Mouse (Mus musculus) small intestine, adult 2 months (tissue): ENCODE results near the gene Ret. TPM values are rescaled to one million over a fixed set of nuclear protein-coding genes. Genes with fewer than 3 reads are reported as not detected.
A peak's percentile ranks its signal among the peaks of the same experiment; 100 is the strongest.

ENCODE experiments used
- H3K27ac ChIP-seq: fragments of 200-500 bp; 2 replicates; pipeline ENCODE4 v1.5.1; 2012; ENCODE audit warnings: low read depth, low read length, control low read depth, inconsistent platforms; ENCODE audit not compliant: insufficient read depth
- H3K27me3 ChIP-seq: fragments of 200-500 bp; 2 replicates; pipeline ENCODE4 v1.6.1; 2012; ENCODE audit warnings: mild to moderate bottlenecking, moderate library complexity, low read length, inconsistent platforms; ENCODE audit not compliant: control insufficient read depth, insufficient read depth
- H3K36me3 ChIP-seq: fragments of 200-500 bp; 2 replicates; pipeline ENCODE4 v1.6.1; 2012; ENCODE audit warnings: mild to moderate bottlenecking, low read length, control low read depth, inconsistent platforms; ENCODE audit not compliant: control insufficient read depth, insufficient read depth
- H3K4me1 ChIP-seq: fragments of 200-500 bp; 2 replicates; pipeline ENCODE4 v1.6.1; 2012; ENCODE audit warnings: low read length, inconsistent platforms, mixed read lengths; ENCODE audit not compliant: control insufficient read depth, insufficient read depth, insufficient read length
- H3K4me3 ChIP-seq: fragments of 200-500 bp; 2 replicates; pipeline ENCODE4 v1.5.1; 2012; ENCODE audit warnings: low read depth, mild to moderate bottlenecking, control low read depth, inconsistent platforms, low read length, moderate library complexity
- CTCF ChIP-seq: fragments of 200-500 bp; IDR thresholded peaks from 2 replicates; pipeline ENCODE4 v1.5.1; 2012; ENCODE audit warnings: low read depth, mild to moderate bottlenecking, control low read depth, inconsistent platforms, low read length, moderate library complexity, mixed read lengths; ENCODE audit not compliant: insufficient replicate concordance, insufficient read length; ENCODE audit errors: extremely low read depth
- POLR2A ChIP-seq: fragments of 200-500 bp; IDR thresholded peaks from 2 replicates; pipeline ENCODE4 v1.6.1; 2012; ENCODE audit warnings: low read depth, mild to moderate bottlenecking, control low read depth, inconsistent platforms, low read length, moderate library complexity
- WGBS: fragments of 180-500 bp; shearing (Covaris S2); methylation state at CpG from one replicate; pipeline ENCODE4 v1.1.7; 2018; 5-methylcytosine and 5-hydroxymethylcytosine counted together
- polyA plus RNA-seq: library from polyadenylated mRNA; depleted of rRNA; stranded (reverse); fragments of >200 nt; gene quantifications from 2 replicates; pipeline ENCODE4 v1.2.3, GENCODE M21; 2012

The Ret gene
- polyA plus RNA-seq, 1 experiment = 4.5 TPM

DNA sequence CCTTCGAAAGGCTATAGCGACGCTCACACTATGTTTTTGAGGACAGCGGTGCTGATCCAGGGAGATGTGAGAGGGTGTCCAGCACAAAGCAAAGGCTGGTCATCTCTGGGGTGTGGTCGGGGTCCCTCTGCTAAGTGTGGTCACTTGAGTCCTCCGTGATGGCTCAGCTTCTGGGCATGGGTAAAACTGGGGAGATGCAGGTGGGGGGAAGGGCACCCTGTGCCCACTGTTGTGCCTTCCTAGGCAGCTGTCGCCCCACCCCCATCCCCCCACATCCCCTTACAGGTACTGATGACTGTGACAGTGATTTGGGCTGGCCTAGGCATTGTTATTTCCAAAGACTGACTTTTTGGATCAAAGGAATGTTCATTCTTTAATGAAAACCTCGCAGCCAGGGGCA, 10.8 kb upstream of the Ret start:
- Histone ChIP-seq H3K4me1 (no peaks in the 10 kb centered on the region), H3K27me3 (no peaks in the 10 kb centered on the region), H3K4me3 (no peak overlapping the region), H3K27ac (no peak overlapping the region), H3K36me3 (no peaks in the 10 kb centered on the region)
- WGBS = 85% methylated on average over 8 of the region's 8 CpGs
- TF ChIP-seq CTCF (no peak), POLR2A (no peak)

DNA sequence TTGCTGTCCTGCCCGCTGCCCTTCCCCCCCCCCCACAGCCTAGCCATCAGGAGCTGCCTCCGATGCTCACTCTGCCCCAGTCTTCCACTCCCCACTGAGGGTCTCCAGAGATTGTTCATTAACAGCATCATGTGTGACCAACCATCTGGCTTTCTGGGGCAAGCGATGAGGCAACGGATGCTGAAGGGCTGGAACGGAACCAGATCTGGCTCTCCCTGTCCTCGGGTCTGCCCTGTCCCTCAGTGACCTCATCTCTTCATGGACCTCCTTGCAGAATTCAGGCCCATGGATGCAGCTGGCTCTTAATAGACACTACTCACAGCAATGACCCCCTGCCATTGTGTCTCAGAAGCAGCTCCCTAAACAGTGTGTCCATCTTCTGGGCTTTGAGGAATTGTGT, 8.9 kb upstream of the Ret start:
- no peak overlapping the region for H3K27ac ChIP-seq
- H3K4me1 ChIP-seq = no peaks in the 10 kb centered on the region

DNA sequence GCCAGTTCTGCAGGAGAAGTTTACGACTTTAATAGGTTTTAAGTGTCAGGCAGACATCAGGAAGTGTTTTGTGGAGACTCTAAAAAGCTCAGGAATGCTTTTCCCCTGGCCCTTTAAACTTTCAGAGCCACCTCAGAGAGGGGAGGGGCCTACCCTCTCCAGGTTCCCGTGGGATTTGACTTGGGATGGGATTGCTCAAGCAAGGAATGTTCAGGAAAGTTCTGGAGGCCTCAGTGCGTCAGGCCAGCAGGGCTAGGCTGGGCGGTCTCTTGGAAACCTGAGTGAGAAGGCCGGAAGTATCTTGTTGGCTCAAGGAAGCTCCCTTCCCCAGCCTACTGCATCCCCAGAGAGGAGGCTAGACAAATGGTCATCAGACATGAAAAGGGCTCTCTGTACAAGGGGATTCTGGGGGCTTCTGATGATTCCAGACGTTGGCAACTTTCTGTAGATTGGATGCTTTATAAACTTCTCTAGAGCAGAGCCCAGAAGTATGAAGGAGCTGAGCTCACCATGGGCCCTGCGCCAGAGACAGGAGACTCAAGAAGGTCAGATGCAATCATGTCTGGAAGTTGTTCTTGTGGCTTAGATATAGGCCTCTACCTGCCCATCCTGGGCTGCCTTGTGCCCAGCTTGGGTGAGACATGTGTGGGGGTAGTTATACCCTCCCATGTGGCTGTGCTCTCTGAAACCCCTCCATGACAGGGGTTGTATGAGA, 7.8 kb upstream of the Ret start:
- TF ChIP-seq POLR2A = no peak
- no peak for TF ChIP-seq CTCF
- no peaks in the 10 kb centered on the region for H3K36me3 ChIP-seq
- H3K27ac ChIP-seq = no peak overlapping the region
- WGBS = 37% methylated on average over 7 of the region's 7 CpGs
- H3K27me3 ChIP-seq = no peaks in the 10 kb centered on the region
- no peaks in the 10 kb centered on the region for H3K4me1 ChIP-seq
- no peak overlapping the region for H3K4me3 ChIP-seq

More for the DNA sequence above, 8.9 kb upstream of the Ret start:
- no peak overlapping the region for H3K4me3 ChIP-seq
- no peaks in the 10 kb centered on the region for H3K36me3 ChIP-seq
- H3K27me3 ChIP-seq = no peaks in the 10 kb centered on the region
- TF ChIP-seq CTCF (no peak), POLR2A (no peak)
- WGBS = 84% methylated on average over 6 of the region's 6 CpGs

DNA sequence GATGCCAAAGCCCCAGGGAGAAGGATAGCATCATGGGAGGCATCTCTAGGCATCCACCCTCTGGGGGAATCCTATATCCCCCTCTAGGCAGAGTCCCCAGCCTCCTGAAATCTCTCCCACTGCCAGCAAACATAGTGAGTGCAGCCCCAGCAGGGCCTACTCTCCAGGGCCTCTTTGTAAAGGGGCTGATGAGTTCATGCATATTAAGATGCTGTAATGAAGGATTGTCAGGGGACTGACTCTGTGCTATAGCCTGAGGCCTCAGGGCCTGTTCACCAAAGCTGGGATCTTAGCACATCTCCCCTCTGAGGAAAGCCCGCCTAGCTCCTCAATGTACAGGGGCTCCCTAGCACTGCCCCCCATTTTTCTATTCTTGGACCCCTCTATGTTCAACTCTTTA, 6.6 kb upstream of the Ret start:
- Histone ChIP-seq H3K4me1 (no peaks in the 10 kb centered on the region; the same call in 1 of the 2 replicates), H3K27me3 (no peaks in the 10 kb centered on the region), H3K36me3 (no peaks in the 10 kb centered on the region), H3K27ac (no peak overlapping the region), H3K4me3 (no peak overlapping the region)
- WGBS = 100% methylated on average over 1 of the region's 1 CpGs
- TF ChIP-seq POLR2A (no peak), CTCF (no peak)

DNA sequence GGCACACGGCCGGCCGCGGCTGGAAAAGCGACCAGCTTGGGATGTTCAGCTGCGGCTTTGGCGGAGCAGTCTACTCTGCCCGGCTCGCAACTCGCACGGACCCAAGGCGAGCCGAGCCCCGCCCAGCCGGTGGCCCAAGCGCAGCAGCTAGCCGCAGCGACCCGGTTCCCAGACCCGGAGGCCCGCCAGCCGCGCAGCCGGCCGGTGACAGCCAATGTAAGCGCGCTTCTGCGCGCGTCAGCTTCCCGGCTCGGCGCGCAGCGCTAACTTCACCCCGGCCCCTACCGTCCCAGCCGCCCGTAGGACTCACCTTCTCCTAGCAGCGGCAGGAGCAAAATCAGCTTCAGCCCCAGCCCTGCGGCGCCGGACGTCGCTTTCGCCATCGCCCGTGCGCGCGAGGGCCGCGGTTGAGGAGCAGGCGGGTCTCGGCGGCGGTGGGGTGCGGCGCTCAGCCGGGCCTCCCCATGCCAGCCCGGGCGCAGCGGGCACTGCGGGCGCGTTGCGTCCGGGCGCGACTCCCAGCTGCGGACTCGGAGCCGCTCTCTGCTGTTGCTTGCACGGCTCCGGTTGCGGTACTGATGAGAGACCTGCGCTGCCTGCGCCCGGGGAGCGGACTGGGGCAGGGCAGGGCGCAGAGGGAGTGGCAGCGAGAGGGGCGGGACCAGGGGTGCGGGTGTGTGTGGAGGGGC, 623 bp downstream of the Ret start:
- no peaks in the 10 kb centered on the region for H3K36me3 ChIP-seq
- WGBS = under 1% methylated on average over 83 of the region's 84 CpGs
- TF ChIP-seq POLR2A (no peak; the same call in 1 of the 2 replicates), CTCF (no peak)
- peaks cover 35% of the 10 kb centered on the region for H3K27me3 ChIP-seq
- H3K27ac ChIP-seq = no peak overlapping the region
- H3K4me1 ChIP-seq = peaks cover 3% of the 10 kb centered on the region
- H3K4me3 ChIP-seq = peak overlapping the region; percentile 65

DNA sequence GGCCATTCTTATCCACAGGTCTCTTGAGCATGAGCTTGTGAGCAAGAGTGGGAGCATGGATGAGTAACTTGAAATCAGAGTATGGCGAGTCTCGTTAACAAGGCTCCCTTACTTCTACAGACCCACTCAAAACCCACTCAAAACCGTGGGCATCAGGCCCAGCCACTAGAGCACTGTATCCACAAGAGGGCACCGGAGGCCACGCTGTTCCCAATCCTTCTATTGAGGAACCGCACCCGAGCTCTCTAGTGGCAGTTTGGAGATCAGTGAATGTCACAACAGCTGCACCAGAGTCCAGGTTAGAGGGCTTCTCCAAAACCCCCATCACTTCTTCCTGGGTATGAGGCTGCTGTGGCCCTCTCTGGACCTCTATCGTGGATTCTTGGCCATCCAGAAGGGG, 2.4 kb downstream of the Ret start:
- 28% methylated on average over 8 of the region's 8 CpGs for WGBS
- TF ChIP-seq POLR2A = no peak
- peak; percentile 47; the same call in 1 of the 2 replicates for TF ChIP-seq CTCF
- H3K27me3 ChIP-seq = peaks cover 35% of the 10 kb centered on the region
- no peak overlapping the region for H3K4me3 ChIP-seq
- H3K36me3 ChIP-seq = no peaks in the 10 kb centered on the region
- no peak overlapping the region for H3K27ac ChIP-seq
- peaks cover 3% of the 10 kb centered on the region for H3K4me1 ChIP-seq

DNA sequence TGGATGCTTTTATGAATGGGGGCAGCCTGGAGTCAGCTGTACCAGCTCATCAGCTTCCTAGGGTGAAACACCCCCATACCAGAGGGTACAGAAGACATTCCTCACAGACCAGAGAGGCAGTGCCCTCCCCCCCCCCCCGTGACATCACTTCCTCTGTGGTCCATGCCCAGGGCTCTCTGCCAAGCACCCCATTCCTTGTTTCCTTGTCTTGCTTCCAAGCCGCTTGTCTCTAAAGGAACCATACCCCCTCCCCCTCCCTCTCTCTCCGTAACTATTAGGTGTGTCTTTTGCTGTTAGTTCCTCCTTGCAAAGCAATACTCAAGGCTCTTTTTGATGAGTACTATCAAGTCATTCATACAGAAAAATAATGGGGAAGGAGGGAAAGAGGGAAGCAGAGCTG, 4.6 kb downstream of the Ret start:
- TF ChIP-seq POLR2A = no peak
- no peak for TF ChIP-seq CTCF
- peaks cover 31% of the 10 kb centered on the region for H3K27me3 ChIP-seq
- H3K36me3 ChIP-seq = no peaks in the 10 kb centered on the region
- H3K27ac ChIP-seq = no peak overlapping the region
- H3K4me1 ChIP-seq = peaks cover 3% of the 10 kb centered on the region
- H3K4me3 ChIP-seq = no peak overlapping the region
- 7% methylated on average over 3 of the region's 3 CpGs for WGBS
